Comparison of ENCODE assay signal across 10 mouse cellular contexts in genomic region chr13:32659271-32659670, GRCm38 (mm10).
"Had no signal": no experiment of that assay in that cellular context is flagged by ENCODE, and none has a peak within 500 bp of the region (broad histone marks: within the 10 kb centered on the region; RNA-seq: fewer than 3 reads in every experiment).

No protein-coding gene starts in this region.

- H3K9me3 ChIP-seq: midbrain, embryonic 13.5 days; neural tube, embryonic 15.5 days had no signal

- H3K4me3 ChIP-seq: left cerebral cortex, adult 2 months; midbrain, embryonic 13.5 days; myocyte; neural tube, embryonic 15.5 days had no signal

- H3K9ac ChIP-seq: liver, embryonic 14.5 days; midbrain, embryonic 13.5 days; neural tube, embryonic 15.5 days had no signal

- ATAC-seq: midbrain, embryonic 13.5 days had no signal

- H3K4me2 ChIP-seq: midbrain, embryonic 13.5 days; neural tube, embryonic 15.5 days had no signal

- H3K27me3 ChIP-seq: midbrain, embryonic 13.5 days; neural tube, embryonic 15.5 days had no signal

- H3K4me1 ChIP-seq: midbrain, embryonic 13.5 days; neural tube, embryonic 15.5 days had no signal

- H3K27ac ChIP-seq: left cerebral cortex, adult 2 months; liver, embryonic 14.5 days; midbrain, embryonic 13.5 days; neural tube, embryonic 15.5 days had no signal

- DNase-seq: kidney, postnatal 14 days; lung, adult 18-20 months; right cerebral cortex, adult 18-20 months; right cerebral cortex, postnatal 25 days; thymus, postnatal 36 days had no signal

- H3K36me3 ChIP-seq: midbrain, embryonic 13.5 days; neural tube, embryonic 15.5 days had no signal
